Mouse (Mus musculus) adrenal gland, postnatal 36 days (tissue): ENCODE results near the gene Olfr31. TPM values are rescaled to one million over a fixed set of nuclear protein-coding genes. Genes with fewer than 3 reads are reported as not detected.

Source experiments
- DNase-seq, 2 experiments: peaks; one replicate each; pipeline ENCODE4 v3.0.0; 2021; ENCODE audit warnings: mixed read lengths in 1 of 2
- total RNA-seq, 2 experiments: library from RNA; stranded (reverse); gene quantifications; 2 replicates each; pipeline ENCODE4 v1.2.3; 2021

Olfr31 gene
- total RNA-seq, 2 experiments from 2014 or later = not detected

DNA sequence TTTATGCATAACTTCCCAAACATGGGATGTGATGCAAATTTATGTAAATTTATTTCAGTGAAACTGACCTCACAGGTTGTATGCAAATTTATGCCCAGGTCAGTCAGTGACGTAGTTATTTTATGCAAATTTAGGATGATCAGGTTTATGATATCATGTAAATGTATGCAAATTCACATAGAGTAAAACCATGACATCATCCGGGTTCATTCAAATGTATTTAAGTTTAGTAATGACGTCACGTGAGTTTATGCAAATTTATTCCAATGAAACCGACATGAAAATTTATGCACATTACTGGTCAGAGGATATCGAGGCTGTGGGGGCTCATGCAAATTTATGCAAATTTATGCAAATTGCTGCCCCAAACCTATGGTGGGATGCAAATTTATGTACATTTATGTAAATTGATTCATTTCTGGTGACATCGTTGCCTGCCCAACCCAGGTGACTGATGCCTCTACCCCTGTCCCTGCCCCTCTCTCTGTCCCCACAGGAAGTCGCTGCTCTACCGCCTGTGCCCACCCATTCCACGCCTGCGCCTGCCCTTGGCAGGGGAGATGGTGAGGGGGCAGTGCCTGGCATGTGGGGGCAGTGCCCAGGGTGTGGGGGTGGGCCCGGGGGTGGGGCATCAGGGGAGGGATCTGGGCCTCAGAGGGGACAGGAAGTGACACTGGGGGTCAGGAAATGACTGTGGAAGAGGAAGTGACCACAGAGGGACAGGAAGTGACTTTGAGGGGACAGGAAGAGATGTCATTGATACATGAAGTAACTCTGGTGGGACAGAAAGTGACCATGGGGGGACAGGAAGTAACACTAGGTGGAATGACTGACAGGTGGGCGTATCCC, 32.1 kb downstream of the Olfr31 start:
- no peak for DNase-seq

DNA sequence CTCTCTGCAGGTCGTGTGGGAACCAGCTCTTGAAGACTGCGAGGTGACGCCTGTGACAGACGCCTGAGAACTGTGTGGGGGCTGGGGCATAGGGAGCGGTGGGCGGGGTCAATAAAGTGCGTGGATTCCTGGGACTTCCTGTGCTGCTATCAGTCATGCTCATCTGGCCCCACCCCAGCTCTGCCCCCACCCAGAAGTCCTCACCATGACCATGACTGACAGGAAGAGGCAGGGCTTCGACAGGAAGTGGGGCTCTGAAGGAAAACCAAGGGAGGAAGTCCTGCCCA, 32.7 kb downstream of the Olfr31 start:
- no peak for DNase-seq

Other genes with a start within 250 kb of the Olfr31 start
- gene Psmd6, start 201.8 kb upstream of the Olfr31 start, total RNA-seq = 100 to 1,000 TPM; 131 to 142 TPM
- not detected for gene Olfr720, start 136.0 kb upstream of the Olfr31 start, total RNA-seq
- 10 to 100 TPM in 1 of 2 experiments, 1 to 10 TPM in 1; 7.2 to 11.7 TPM for gene Il3ra, start 23.4 kb downstream of the Olfr31 start, total RNA-seq
- gene Olfr721-ps1, start 78.5 kb downstream of the Olfr31 start, total RNA-seq = not detected